Mouse (Mus musculus) testis, adult 2 months (tissue): Measurements from ENCODE around the gene Frmd5.

ENCODE experiments used
- CTCF ChIP-seq: fragments of 200-500 bp; IDR thresholded peaks from 2 replicates; pipeline ENCODE4 v1.5.1; 2012; ENCODE audit warnings: low read depth, mild to moderate bottlenecking, inconsistent platforms, low read length, moderate library complexity; ENCODE audit not compliant: control insufficient read depth, insufficient read depth, insufficient replicate concordance
- POLR2A ChIP-seq: fragments of 200-500 bp; IDR thresholded peaks from 2 replicates; pipeline ENCODE4 v1.6.1; 2012; ENCODE audit warnings: low read depth, mild to moderate bottlenecking, inconsistent platforms, low read length, moderate library complexity; ENCODE audit not compliant: control insufficient read depth

- no peak for TF ChIP-seq CTCF
- no peak for TF ChIP-seq POLR2A
Measured at GRCm38 (mm10) chr2:121705756-121706155, 101.1 kb downstream of the Frmd5 start.
